Mouse (Mus musculus) liver, adult 2 months (tissue): Measurements from ENCODE around the gene Chchd6.

Experiments used
- CTCF ChIP-seq: fragments of 200-500 bp; IDR thresholded peaks from 2 replicates; pipeline ENCODE4 v1.5.1; 2011; ENCODE audit warnings: low read depth, low read length, control low read depth
- POLR2A ChIP-seq: fragments of 200-500 bp; IDR thresholded peaks from 2 replicates; pipeline ENCODE4 v1.6.1; 2011; ENCODE audit warnings: low read length, control low read depth; ENCODE audit not compliant: insufficient read depth; ENCODE audit errors: extremely low read depth

DNA sequence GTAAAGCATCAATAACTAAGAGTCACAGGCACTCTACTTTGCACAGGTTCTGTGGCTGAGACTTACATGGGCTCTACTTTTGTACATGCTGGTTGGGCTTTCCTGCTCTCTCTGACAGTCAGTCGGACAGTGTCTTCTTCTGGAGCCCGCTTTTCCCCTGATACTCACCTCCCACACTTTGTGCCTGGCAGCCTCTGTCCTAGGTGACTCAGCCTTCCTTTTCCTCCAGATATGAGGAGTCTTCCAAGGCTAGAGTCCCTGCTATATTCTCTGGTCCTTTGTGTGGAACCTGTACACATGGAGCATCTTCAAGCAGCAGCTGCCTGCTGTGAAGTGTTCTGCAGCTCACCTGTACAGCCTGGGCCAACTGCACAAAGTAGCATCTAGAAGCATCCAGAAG is 201.6 kb downstream of the Chchd6 start:
- TF ChIP-seq CTCF = no peak
- TF ChIP-seq POLR2A = no peak
